Mouse (Mus musculus): ENCODE results near the gene Sphk2.

Sphk2 gene

GRCm38 (mm10) chr7:45723781-45724180 lies 6.0 kb upstream of the Sphk2 start:
- no peak for DNase-seq (ENCODE audit: low spot score)

DNA sequence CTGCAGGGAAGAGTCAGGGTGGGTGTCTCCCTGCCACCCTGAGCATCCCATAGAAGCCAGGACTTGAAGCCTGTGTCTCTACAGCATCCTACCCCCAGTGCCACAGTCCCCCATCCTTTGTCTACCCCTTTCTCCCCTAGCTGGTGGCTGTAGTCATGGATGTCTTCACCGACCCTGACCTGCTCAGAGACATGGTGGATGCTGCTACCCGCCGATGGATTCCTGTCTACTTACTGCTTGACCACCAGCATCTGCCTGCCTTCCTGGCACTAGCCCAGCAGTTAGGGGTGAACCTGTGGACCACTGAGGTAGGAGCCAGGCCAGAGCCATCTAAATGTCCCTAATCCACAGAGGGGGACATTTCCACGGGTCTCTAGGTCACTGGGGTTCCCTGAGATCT lies 5.5 kb upstream of the Sphk2 start:
- DNase-seq (ENCODE audit: low spot score): no peak

GRCm38 (mm10) chr7:45722348-45722713 lies 4.5 kb upstream of the Sphk2 start:
- no peak for DNase-seq (ENCODE audit: low spot score)

DNA sequence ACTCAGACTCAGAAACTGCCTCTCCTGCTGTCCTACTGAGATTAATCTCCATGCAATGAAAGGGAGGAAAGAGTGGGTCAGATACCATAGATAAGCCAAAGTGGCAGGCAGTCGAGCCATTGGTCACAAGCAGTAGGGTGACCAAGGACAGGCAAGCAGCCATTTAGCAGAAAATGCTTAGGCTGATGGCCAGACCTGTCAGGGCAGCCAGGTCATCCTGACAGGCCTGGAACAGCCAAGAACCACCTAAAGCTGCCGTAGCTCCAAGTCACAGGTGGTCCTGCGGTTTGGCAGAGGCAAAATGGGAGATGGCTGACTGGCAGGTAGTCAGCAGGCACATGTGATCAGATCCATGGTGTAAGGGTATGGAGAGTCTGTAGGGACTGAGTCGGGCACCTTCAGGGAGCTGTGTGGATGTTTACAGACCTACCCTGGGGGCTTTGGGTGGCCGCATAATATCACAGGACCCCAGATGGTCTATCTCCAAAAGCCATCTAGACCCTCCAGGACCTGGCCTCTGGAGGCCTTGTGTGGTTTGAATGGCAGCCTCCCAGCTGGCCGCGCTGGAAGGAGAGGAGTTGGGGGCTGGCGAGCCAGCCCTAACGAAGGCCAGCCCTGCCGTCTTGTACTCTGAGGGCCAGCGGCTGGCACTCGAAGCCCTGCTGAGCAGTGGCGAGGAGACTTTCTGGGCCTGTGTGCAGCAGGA lies 4.0 kb upstream of the Sphk2 start:
- no peak for DNase-seq (ENCODE audit: low spot score)

DNA sequence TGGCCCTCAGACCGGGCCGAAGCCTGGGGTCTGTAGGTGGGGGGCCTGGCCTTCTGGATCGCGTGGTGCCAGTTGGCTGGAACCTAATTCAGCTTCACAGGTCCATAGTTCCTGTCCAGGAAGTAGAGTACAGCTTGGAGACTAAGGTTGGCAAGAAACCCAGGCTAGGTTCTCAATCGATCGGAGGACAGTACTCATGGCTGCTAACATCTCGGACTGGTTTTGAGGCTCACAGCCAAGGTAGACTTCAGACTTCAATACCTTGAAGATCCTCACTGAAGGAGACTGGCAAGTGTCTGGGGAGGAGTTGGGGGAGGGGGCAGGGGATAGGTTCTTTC lies 3.4 kb upstream of the Sphk2 start:
- DNase-seq (ENCODE audit: low spot score): no peak

DNA sequence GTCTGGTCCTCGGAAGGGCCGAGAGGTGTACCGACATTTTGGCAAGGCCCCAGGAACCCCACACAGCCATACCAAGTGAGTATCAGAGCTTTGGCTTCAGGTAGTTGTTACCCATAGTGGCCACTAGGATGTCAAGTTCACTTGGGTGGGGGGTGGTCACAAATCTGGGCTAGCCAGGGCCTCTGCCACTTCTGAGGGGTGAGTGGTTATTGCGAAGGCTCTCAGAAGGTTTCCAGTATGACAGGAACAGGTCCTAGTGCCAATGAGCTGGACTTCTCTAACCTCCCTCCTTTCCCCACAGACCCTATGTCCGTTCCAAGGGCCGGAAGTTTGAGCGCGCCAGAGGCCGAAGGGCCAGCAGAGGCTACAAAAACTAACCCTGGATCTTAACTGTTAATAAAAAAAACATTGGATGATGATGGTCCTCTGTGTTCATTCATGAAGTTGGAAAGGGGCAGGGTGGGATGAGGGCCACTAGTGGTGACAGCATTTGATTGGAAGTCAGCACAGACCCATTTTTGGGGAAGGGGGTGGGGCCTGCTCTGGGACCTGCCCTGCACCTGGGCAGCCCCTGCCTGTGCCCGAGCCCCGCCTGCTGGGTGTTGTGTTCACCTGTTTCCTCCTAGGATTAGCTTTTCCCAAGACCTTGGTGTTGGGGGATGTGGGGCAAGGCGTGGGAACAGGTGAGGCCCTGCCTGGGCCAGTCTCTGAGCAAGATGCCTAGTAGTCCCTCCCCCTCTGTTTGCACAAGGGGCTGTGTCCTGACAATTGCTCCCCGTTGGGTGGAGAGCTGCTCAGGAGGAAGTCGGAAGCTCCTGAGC lies 2.8 kb upstream of the Sphk2 start, which contains the start of gene Fam83e:
TSS of gene Fam83e (plus strand) at position 800 of the 821 bp plus-strand sequence.
- DNase-seq (ENCODE audit: low spot score): peak; percentile 15

- no peak for DNase-seq (ENCODE audit: low spot score)
These were observed 2.1 kb upstream of the Sphk2 start for GRCm38 (mm10) chr7:45719738-45720412.

- no peak for DNase-seq (ENCODE audit: low spot score)
These were observed 1.4 kb upstream of the Sphk2 start for GRCm38 (mm10) chr7:45719180-45719579.

- DNase-seq (ENCODE audit: low spot score): no peak
These were observed 529 bp upstream of the Sphk2 start for GRCm38 (mm10) chr7:45718331-45718730.

DNA sequence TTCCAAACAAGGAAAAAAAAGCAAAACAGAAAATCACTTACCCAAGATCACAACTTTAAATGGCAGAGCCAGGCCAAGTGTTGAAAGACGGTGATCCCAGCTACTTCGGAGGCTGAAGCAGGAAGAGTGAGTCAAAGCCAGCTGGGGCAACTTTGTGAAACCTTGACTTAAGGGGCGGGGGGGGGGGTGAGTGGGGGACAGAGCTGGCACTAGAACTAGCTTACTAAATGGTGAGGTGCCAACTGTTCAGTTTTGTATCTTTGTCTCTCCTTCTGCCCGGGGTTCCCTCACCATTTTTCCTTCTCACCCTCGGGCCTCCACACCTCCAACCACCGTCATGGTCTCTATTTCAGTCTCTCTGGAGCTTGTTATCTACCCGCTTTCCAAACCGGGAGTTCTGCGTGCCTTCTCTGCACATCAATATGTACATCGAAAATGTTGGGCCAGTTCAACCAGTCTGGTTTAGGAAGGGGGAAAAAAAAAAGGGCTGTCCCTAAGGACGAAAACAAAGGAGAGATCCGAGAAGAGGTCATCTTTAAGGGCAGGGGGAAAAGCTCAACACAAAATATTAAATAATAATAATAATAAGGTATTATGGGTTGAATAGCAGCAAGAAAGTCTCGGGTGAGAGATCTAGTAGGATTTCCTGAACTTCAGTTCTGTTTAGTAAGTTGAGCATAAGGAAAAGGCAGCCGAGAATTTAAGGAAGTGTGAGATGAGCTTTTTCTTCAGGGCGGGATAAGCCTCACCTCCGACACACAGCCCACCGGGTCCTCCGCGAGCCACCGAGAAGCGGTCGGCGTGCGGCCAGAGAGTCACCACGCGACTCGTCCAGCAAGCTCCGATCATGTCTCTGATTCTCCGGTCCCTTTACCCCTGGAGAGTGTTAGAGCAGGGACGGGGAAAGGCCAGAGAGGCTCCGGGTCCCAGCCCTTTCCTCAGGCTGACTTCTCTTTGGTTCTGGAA lies 567 bp downstream of the Sphk2 start:
- no peak for DNase-seq (ENCODE audit: low spot score)

- no peak for DNase-seq (ENCODE audit: low spot score)
These were observed 1.3 kb downstream of the Sphk2 start for GRCm38 (mm10) chr7:45716460-45716857.

DNA sequence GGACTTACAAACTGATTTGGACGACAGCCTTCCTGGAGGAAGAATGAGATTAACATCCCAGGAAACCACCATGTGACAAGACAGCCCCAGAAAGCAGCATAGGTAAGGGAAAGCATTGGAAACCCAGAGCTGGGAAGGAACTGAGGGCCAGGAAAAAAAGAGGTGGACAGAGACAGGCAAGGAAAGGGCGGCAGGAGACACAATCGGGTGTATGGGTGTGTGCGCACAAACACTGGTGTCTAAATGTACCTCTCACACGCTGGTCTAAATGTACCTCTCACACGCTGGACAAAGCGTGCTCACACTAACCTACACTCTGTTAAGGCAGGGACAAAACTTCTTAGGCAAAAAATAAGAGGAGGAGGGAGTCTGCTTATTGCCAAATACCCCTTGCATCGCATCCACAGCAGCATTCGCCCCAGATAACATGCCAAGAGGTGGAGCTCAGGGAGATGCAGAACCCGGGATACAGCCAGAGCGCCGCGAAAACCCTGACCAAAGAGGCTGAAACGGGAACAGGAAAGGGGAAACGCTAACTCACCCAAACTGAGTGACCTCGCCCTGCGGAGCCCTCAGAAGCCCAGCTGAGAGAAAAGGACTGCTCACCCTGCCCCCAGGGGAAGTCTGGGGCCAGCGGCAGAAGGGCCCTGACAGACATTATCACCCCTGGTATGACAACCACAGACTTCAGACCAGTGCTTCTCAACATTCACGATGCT lies 1.9 kb downstream of the Sphk2 start:
- no peak for DNase-seq (ENCODE audit: low spot score)

GRCm38 (mm10) chr7:45715090-45715708 lies 2.6 kb downstream of the Sphk2 start, which contains the start of gene Rpl18:
Rpl18 (plus strand) TSS chr7:45715457.
- peak; percentile 93 for DNase-seq (ENCODE audit: low spot score)

DNA sequence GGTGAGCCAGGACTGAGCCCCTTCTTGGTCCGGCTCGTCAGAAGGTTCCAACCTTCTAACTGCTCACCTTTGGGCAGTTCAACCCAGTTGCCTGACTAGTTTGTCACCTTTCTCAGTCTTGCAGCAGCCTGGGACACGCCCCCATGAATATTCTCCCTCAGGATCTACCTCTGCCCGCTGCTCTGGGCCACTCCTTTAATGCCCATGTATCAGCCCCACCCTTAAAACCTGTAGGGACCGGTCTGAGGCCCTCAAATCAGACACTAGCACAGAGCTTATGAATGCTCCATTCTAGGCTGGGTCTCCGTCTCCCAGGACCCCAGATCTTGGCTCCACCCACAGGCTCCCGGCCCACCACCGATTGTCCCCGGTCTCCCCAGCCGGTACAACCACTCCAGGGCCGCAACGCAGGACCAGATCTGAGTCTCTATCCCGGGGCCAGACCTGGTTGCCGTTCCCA lies 3.1 kb downstream of the Sphk2 start:
- DNase-seq (ENCODE audit: low spot score): no peak

DNA sequence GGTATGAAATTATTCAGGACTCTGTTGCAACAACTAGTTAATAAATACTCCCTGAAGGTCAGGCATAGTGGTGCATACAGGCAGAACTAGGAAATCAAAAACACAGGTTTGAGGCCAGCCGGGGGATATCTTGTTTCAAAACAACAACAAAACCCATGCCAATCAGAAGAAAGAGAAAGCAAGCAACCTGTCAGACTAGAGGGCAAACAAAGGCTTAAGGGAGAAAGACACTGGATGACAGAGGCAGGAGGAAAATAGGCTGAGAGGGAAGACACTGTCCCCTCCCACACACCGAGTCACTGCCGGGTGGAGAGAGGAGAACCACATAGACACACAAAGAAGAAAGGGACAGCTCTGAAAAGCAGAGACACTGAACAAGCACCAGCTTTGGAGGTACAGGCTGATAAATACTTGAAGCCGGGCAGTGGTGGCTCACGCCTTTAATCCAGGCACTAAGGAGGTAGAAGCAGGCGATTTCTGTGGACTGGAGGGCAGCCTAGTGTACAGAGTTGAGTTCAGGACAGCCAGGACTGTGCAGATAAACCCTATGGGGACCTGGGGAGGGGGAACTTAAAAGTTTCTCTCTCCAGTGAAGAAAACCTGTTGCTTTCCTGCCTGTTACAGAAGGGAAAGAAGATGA lies 3.8 kb downstream of the Sphk2 start:
- DNase-seq (ENCODE audit: low spot score): no peak

DNA sequence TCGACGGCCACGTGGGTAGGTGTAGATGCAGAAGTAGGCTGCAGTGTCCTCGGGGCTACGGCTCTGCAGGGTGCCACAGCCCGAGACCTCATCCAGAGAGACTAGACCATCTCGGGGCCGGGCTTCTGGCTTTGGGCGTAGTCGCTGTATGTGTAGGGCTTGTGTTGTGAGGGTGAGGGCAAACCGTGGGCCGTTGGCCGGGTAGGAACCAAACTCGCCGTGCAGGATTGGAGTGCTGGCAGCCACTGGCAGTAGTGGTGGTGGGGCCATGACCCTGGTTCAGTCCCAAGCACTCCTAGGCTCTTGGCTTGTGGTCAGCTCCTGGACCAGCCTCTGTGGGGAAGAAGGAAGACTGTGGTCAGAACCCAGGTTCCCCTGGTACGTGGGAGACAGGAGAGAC lies 4.4 kb downstream of the Sphk2 start:
- no peak for DNase-seq (ENCODE audit: low spot score)

DNA sequence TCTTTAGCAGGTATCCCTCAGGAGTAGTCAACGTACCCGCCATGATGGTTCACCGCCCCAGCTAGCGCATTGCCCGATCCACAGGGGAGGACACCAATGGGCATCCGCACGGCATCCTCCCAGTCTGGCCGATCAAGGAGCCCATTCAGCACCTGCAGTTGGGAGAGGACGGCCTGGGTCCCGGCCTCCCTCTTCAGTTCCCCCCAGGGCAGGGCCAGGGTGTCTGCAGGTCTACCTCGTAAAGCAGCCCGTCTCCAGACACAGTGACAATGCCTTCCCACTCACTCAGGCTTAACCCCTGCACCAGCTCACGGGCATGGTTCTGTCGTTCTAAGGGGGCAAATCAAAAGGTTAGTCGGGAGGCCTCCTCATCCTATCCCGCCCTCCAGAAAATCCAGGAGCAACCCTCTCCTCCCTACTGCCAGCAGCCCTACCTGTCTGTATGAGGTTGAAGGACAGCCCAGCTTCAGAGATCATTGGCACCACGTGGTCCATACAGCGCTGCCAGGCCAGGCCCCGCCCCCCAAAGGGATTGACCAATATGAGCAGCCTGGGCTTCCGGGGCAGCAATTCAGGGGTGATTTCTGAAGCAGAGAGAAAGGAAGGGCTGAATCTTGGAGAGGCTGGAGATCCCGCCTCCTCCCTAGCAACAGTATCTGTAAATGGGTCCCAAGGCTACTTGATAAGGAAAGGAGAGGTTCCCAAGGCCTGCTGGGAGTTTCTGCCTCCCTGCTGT lies 5.6 kb downstream of the Sphk2 start:
- DNase-seq (ENCODE audit: low spot score): no peak

DNA sequence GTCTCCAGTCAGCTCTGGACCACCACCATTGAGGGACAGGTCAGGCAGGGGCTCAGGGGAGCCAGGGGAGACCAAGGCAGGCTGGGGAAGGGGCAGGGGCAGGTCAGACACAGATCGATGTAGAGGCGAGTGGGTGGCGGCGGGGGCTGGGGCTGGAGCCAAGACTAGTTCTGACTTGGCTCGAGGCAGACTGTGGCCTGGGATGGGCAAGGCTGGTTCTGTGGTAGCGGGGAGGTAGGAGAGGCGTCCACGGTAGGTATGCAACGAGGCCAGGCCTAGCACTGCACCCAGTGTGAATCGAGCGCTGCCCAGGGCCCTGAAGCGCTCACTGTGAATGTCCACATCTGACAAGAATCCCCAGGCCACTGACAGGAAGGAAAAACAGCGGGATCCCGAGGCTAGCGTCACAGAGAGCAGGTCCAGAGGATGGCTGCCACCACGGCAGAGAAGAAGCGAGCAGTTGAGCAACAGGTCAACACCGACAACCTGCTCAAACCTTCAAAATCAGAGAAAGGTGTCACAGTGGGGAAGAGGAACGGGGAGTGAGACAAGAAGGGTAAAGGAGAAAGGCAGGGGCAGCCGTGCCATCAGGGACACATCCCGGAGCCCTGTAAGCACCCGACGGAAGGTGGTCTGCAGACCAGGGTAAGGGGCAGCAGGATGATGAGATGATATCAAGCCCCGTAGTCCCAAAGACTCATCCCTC lies 6.3 kb downstream of the Sphk2 start:
- DNase-seq (ENCODE audit: low spot score): no peak

Measured in ovary, postnatal 14 days (tissue).